In genomic region chr10:91071768-91072167, GRCm38 (mm10) we compare ENCODE assay signal across 11 mouse cellular contexts. TPM values are rescaled to one million over a fixed set of nuclear protein-coding genes. Genes with fewer than 3 reads are reported as not detected.
DNase-seq lines count a peak whose midpoint lies in the region; ATAC-seq and TF ChIP-seq lines count a peak whose summit lies in the region.
"Had no signal": no experiment of that assay in that cellular context is flagged by ENCODE, and none has a peak within 500 bp of the region (broad histone marks: within the 10 kb centered on the region; RNA-seq: fewer than 3 reads in every experiment).

No protein-coding gene starts in this region.

- H3K9me3 ChIP-seq in CH12.LX (replicated peaks; ENCODE audit: low read length), result peaks cover 7% of the 10 kb centered on the region
- H3K9me3 ChIP-seq: forebrain, embryonic 15.5 days; heart, embryonic 12.5 days had no signal

- TF ChIP-seq POLR2A in CH12.LX (IDR thresholded peaks at IDR 0.05; ENCODE audit: low read depth, low read length), result no peak

- TF ChIP-seq EP300 in CH12.LX (IDR thresholded peaks at IDR 0.05; ENCODE audit: low read length), result no peak

- peak; percentile 72 for TF ChIP-seq RAD21 in CH12.LX (IDR thresholded peaks at IDR 0.05; ENCODE audit: low read depth, low read length)

- peaks cover 4 to 8% of the 10 kb centered on the region in 2 experiments; a peak in 3 of 4 replicates for H3K4me1 ChIP-seq in CH12.LX (ENCODE audit: control insufficient read depth in 1 of 2, insufficient read depth in 2 of 2)
- H3K4me1 ChIP-seq: forebrain, embryonic 15.5 days; heart, embryonic 12.5 days had no signal

- H3K4me3 ChIP-seq in left cerebral cortex, adult 2 months, result no peak overlapping the region
- H3K4me3 ChIP-seq in CH12.LX (replicated peaks in 1 of 3; ENCODE audit: low read depth in 2 of 3, low read length in 2 of 3, poor library complexity in 1 of 3), result no peak overlapping the region
- H3K4me3 ChIP-seq: forebrain, embryonic 15.5 days; heart, embryonic 12.5 days; megakaryocyte, embryonic 14.5 days had no signal

- H3K27me3 ChIP-seq in CH12.LX (replicated peaks), result no peaks in the 10 kb centered on the region
- H3K27me3 ChIP-seq: forebrain, embryonic 15.5 days; heart, embryonic 12.5 days; megakaryocyte, embryonic 14.5 days had no signal

- no peak overlapping the region for H3K9ac ChIP-seq in CH12.LX (ENCODE audit: insufficient read depth, low read depth)
- H3K9ac ChIP-seq: forebrain, embryonic 15.5 days; heart, embryonic 12.5 days had no signal

- dilution Hi-C loops in CH12.LX (cut with MboI; ENCODE audit: extremely low pct_ligation_motif_present, extremely low pct_unique_long_range_greater_than_20kb, low sequenced_read_pairs), result no loop called here

- H3K36me3 ChIP-seq in CH12.LX (replicated peaks in 1 of 2; ENCODE audit: control insufficient read depth in 1 of 2, insufficient read depth in 1 of 2, low read length in 1 of 2), result peaks cover 31 to 71% of the 10 kb centered on the region in 2 experiments

- peak; percentile 40 for TF ChIP-seq CTCF in left cerebral cortex, adult 2 months (IDR thresholded peaks at IDR 0.05)
- TF ChIP-seq CTCF in CH12.LX (conservative IDR thresholded peaks at IDR 0.05 in 1 of 2, IDR thresholded peaks at IDR 0.05 in 1 of 2; ENCODE audit: low read depth in 2 of 2, low read length in 2 of 2), result peak in 1 of 2 experiments; percentile 67; a peak in 2 of 4 replicates

- 0 out of 2 replicates have a peak, but pooled peaks have one; percentile 27 for ATAC-seq in monocyte, adult 5-6 weeks (replicated peaks; ENCODE audit: insufficient number of reproducible peaks, low FRiP score, low TSS enrichment, poor library complexity, severe bottlenecking)
- ATAC-seq: forebrain, embryonic 15.5 days had no signal

- H3K79me2 ChIP-seq in CH12.LX (replicated peaks; ENCODE audit: control insufficient read depth, extremely low read depth, insufficient read depth, poor library complexity, severe bottlenecking), result no peaks in the 10 kb centered on the region; the same call in 1 of the 2 replicates

- no peak for DNase-seq in left cerebral cortex, adult 2 months (ENCODE audit: extremely low spot score in 1 of 2, low spot score in 2 of 2)
- no peak for DNase-seq in left cerebral cortex, adult 11 months (ENCODE audit: low spot score)
- DNase-seq in CH12.LX (ENCODE audit: extremely low read depth) (no peak), adipocyte (ENCODE audit: low spot score) (peak; percentile 20)
- no peak for DNase-seq in adrenal gland, adult 18-20 months (ENCODE audit: low spot score in 2 of 2)
- no peak for DNase-seq in left cerebral cortex, adult 9 months (ENCODE audit: low spot score in 2 of 2)
- DNase-seq: right cerebral cortex, postnatal 4 days had no signal

- no peak overlapping the region for H3K4me2 ChIP-seq in CH12.LX (ENCODE audit: insufficient read depth, low read depth, poor library complexity, severe bottlenecking)
- H3K4me2 ChIP-seq: forebrain, embryonic 15.5 days; heart, embryonic 12.5 days had no signal

- in situ Hi-C loops in CH12.LX (cut with MboI; ENCODE audit: low pct_ligation_motif_present, low pct_unique_long_range_greater_than_20kb, low sequenced_read_pairs), result no loop called here

- intact Hi-C loops in left cerebral cortex, adult 2 months (cut with DNase I), result loop anchor here (2.0 to 5.0 kb wide), 2 partner anchors 69 to 171 kb away; no protein-coding TSS in a partner anchor

- no peak overlapping the region for H3K27ac ChIP-seq in left cerebral cortex, adult 2 months
- no peak overlapping the region for H3K27ac ChIP-seq in CH12.LX (ENCODE audit: insufficient read depth, low read depth)
- H3K27ac ChIP-seq: forebrain, embryonic 15.5 days had no signal

TF ChIP-seq in CH12.LX, 34 proteins besides CTCF, POLR2A, EP300 and RAD21:
- TF ChIP-seq TCF12 (IDR thresholded peaks at IDR 0.05; ENCODE audit: low read depth, low read length) (no peak), NELFE (IDR thresholded peaks at IDR 0.05; ENCODE audit: low read depth, low read length) (no peak), MAX (IDR thresholded peaks at IDR 0.05; ENCODE audit: low read length) (no peak), BHLHE40 (IDR thresholded peaks at IDR 0.05; ENCODE audit: low read depth, low read length) (no peak), USF2 (conservative IDR thresholded peaks at IDR 0.05; ENCODE audit: low read depth, low read length) (no peak), MAZ (IDR thresholded peaks at IDR 0.05; ENCODE audit: low read depth, low read length) (no peak), SMC3 (IDR thresholded peaks at IDR 0.05; ENCODE audit: low read depth, low read length) (peak; percentile 60)

RNA-seq across cellular contexts. Expression of gene Apaf1, which starts 10.8 kb away (rescaled TPM):
- 10 to 100 TPM; 11.0 to 13.7 TPM for total RNA-seq in left cerebral cortex, adult 2 months (2021)
- total RNA-seq in CH12.LX (2012; rRNA removed) (17.6 and 22.1 TPM in 2 replicates), CH12.LX (2014; rRNA removed) (27.3 and 29.6 TPM in 2 replicates)
- 16.0 and 18.2 TPM in 2 replicates for polyA plus RNA-seq in CH12.LX (2012; ENCODE audit: insufficient read length, low read depth)
- total RNA-seq in monocyte, adult 5-6 weeks (2017), result 51.1 to 80.0 TPM (median 54.9 TPM) in 3 replicates
- 1 to 10 TPM; 5.4 to 5.8 TPM for total RNA-seq in adrenal gland, adult 18-20 months (2021)

RNA-seq across cellular contexts. Expression of gene Ikbip, which starts 11.0 kb away (rescaled TPM):
- total RNA-seq in left cerebral cortex, adult 2 months (2021), result 10 to 100 TPM; 11.3 to 13.8 TPM
- 6.2 and 7.2 TPM in 2 replicates for total RNA-seq in CH12.LX (2012; rRNA removed)
- 4.7 and 6.0 TPM in 2 replicates for total RNA-seq in CH12.LX (2014; rRNA removed)
- 2.1 and 2.5 TPM in 2 replicates for polyA plus RNA-seq in CH12.LX (2012; ENCODE audit: insufficient read length, low read depth)
- 11.6 to 20.6 TPM (median 15.8 TPM) in 3 replicates for total RNA-seq in monocyte, adult 5-6 weeks (2017)
- total RNA-seq in adrenal gland, adult 18-20 months (2021), result 10 to 100 TPM; 30.9 to 31.5 TPM

RNA-seq across cellular contexts. Expression of gene Slc25a3, which starts 52.1 kb away (rescaled TPM):
- total RNA-seq in left cerebral cortex, adult 2 months (2021), result 100 to 1,000 TPM; 501 to 539 TPM
- total RNA-seq in CH12.LX (2012; rRNA removed) (428 and 431 TPM in 2 replicates), CH12.LX (2014; rRNA removed) (509 and 560 TPM in 2 replicates)
- 670 and 792 TPM in 2 replicates for polyA plus RNA-seq in CH12.LX (2012; ENCODE audit: insufficient read length, low read depth)
- total RNA-seq in monocyte, adult 5-6 weeks (2017), result 191 to 312 TPM (median 245 TPM) in 3 replicates
- total RNA-seq in adrenal gland, adult 18-20 months (2021), result 1,000 to 10,000 TPM; 1,418 to 2,058 TPM
